Comparison of ENCODE assay signal across 8 mouse cellular contexts in the genomic region with DNA sequence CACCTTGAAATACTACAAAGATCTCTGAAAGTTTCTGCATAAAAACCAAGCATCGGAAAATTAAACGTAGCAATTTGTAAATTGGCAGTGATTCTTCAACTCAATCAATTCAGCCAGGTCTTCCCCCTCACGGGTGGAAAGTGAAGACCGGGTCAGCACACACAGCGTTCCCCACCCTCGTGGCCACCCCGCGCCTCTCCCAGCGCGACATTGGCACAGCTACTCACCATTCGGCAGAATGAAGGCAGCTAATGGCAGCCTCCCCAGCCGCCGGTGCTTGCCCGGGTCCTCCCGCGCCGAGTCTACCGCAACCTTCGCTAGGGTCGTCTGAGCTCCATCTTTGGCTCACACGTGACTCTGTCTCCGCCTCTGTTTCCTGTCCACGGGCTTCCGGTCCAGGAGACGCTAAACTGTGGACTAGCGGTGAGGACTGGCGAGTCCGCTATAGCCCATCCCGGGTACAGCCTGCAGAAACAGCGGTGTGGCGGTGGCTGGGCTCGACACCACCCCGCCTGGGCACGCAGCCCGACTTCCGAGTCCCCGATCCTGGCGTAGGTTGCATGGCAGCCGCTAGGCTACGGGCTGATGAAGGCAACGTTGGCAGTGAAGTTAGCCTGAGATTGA. TPM values are rescaled to one million over a fixed set of nuclear protein-coding genes. Genes with fewer than 3 reads are reported as not detected.
DNase-seq lines count a peak whose midpoint lies in the region; ATAC-seq and TF ChIP-seq lines count a peak whose summit lies in the region.

TSS of gene Tmem126a (minus strand) at position 385 of the 624 bp plus-strand sequence.

- H3K27ac ChIP-seq in MEL (ENCODE audit: control insufficient read depth, low read depth, low read length): peak within 1 kb of the TSS; percentile 58
- H3K27ac ChIP-seq in forebrain, embryonic 16.5 days (ENCODE audit: low read length): peak within 1 kb of the TSS; percentile 83
- H3K27ac ChIP-seq in liver, postnatal 0 days (ENCODE audit: low read depth): peak within 1 kb of the TSS; percentile 86
- peak within 1 kb of the TSS; percentile 85 for H3K27ac ChIP-seq in neural tube, embryonic 14.5 days (ENCODE audit: low read depth, low read length)

- H3K36me3 ChIP-seq in MEL (ENCODE audit: control insufficient read depth in 1 of 2, insufficient read depth in 2 of 2, low read length in 2 of 2): peaks cover 0 to 18% of the 10 kb centered on the region in 2 experiments; a peak in 3 of 4 replicates
- peaks cover 4% of the 10 kb centered on the region; the same call in 1 of the 2 replicates for H3K36me3 ChIP-seq in forebrain, embryonic 16.5 days (ENCODE audit: control insufficient read depth, insufficient read depth)
- H3K36me3 ChIP-seq in liver, postnatal 0 days (replicated peaks; ENCODE audit: insufficient read depth, low read length): peaks cover 21% of the 10 kb centered on the region
- H3K36me3 ChIP-seq in neural tube, embryonic 14.5 days (ENCODE audit: control insufficient read depth, insufficient read depth, low read length): peaks cover 12% of the 10 kb centered on the region; the same call in 1 of the 2 replicates

- ATAC-seq in forebrain, embryonic 16.5 days: peak; percentile 98
- peak; percentile 97 for ATAC-seq in liver, postnatal 0 days
- peak; percentile 99 for ATAC-seq in neural tube, embryonic 14.5 days (ENCODE audit: low read depth)

- H3K79me2 ChIP-seq in MEL (ENCODE audit: control insufficient read depth, insufficient read depth, low read length, poor library complexity): peaks cover 3% of the 10 kb centered on the region; the same call in 1 of the 2 replicates

- no peak for TF ChIP-seq EP300 in MEL (IDR thresholded peaks at IDR 0.05; ENCODE audit: low read depth in 1 of 2, low read length in 2 of 2)
- no peak for TF ChIP-seq EP300 in liver, postnatal 0 days (IDR thresholded peaks at IDR 0.05; ENCODE audit: low read depth)

- WGBS in forebrain, embryonic 16.5 days: under 1% methylated on average over 41 of the region's 41 CpGs
- WGBS in liver, postnatal 0 days (ENCODE audit: insufficient replicate concordance): 1% methylated on average over 41 of the region's 41 CpGs
- WGBS in neural tube, embryonic 14.5 days: 0% methylated on average over 41 of the region's 41 CpGs

- intact Hi-C loops in heart, postnatal 25 days (cut with DNase I): loop anchor here (2.0 kb wide), 1 partner anchor 20 kb away; the partner anchor contains the start of genes Dlg2 and Tmem126b

- peaks cover 2 to 3% of the 10 kb centered on the region in 2 experiments; a peak in 3 of 4 replicates for H3K4me1 ChIP-seq in MEL (ENCODE audit: control insufficient read depth in 1 of 2, insufficient read depth in 2 of 2, low read length in 2 of 2)
- H3K4me1 ChIP-seq in forebrain, embryonic 16.5 days (replicated peaks; ENCODE audit: control insufficient read depth, insufficient read depth, low read length): peaks cover 13% of the 10 kb centered on the region
- H3K4me1 ChIP-seq in liver, postnatal 0 days (ENCODE audit: insufficient read depth): peaks cover 15% of the 10 kb centered on the region
- peaks cover 9% of the 10 kb centered on the region; the same call in 1 of the 2 replicates for H3K4me1 ChIP-seq in neural tube, embryonic 14.5 days (ENCODE audit: control insufficient read depth, insufficient read depth, low read length)

- no peak for TF ChIP-seq CTCF in MEL (IDR thresholded peaks at IDR 0.05 in 2 of 3, conservative IDR thresholded peaks at IDR 0.05 in 1 of 3; ENCODE audit: control insufficient read depth in 1 of 3, insufficient read depth in 1 of 3, low read depth in 2 of 3, low read length in 3 of 3, poor library complexity in 1 of 3, severe bottlenecking in 1 of 3)
- TF ChIP-seq CTCF in liver, postnatal 0 days (IDR thresholded peaks at IDR 0.05; ENCODE audit: low read depth): peak; percentile 43; the same call in 1 of the 2 replicates

- no peaks in the 10 kb centered on the region for H3K27me3 ChIP-seq in MEL (ENCODE audit: control insufficient read depth in 1 of 2, insufficient read depth in 2 of 2, low read length in 2 of 2)
- no peaks in the 10 kb centered on the region for H3K27me3 ChIP-seq in forebrain, embryonic 16.5 days (replicated peaks; ENCODE audit: control insufficient read depth, insufficient read depth, low read length)
- H3K27me3 ChIP-seq in liver, postnatal 0 days (ENCODE audit: insufficient read depth, low read length): no peaks in the 10 kb centered on the region
- H3K27me3 ChIP-seq in neural tube, embryonic 14.5 days (ENCODE audit: control insufficient read depth, insufficient read depth, low read length): no peaks in the 10 kb centered on the region

- DNase-seq in MEL (ENCODE audit: low read depth, low spot score): peak; percentile 90
- peak; percentile 86 to 88 for DNase-seq in cerebellum, adult 18-20 months
- peak; percentile 77 for DNase-seq in heart, postnatal 25 days (ENCODE audit: low spot score)
- peak; percentile 83 for DNase-seq in layer of hippocampus, adult 11-12 months (ENCODE audit: low spot score)
- DNase-seq in liver, postnatal 0 days: peak; percentile 87
- peak; percentile 85 for DNase-seq in testis, postnatal 10 days (ENCODE audit: low spot score)

- H3K9me3 ChIP-seq in MEL (replicated peaks; ENCODE audit: insufficient read depth, low read length): no peaks in the 10 kb centered on the region
- no peaks in the 10 kb centered on the region for H3K9me3 ChIP-seq in forebrain, embryonic 16.5 days (ENCODE audit: control insufficient read depth, low read length)
- no peaks in the 10 kb centered on the region for H3K9me3 ChIP-seq in liver, postnatal 0 days (ENCODE audit: low read length)
- H3K9me3 ChIP-seq in neural tube, embryonic 14.5 days (ENCODE audit: control insufficient read depth, low read length): no peaks in the 10 kb centered on the region

- peak within 1 kb of the TSS; percentile 62 to 78 for H3K4me3 ChIP-seq in MEL (ENCODE audit: control insufficient read depth in 1 of 2, insufficient read depth in 1 of 2, low read depth in 2 of 2, low read length in 2 of 2)
- peak within 1 kb of the TSS; percentile 88 for H3K4me3 ChIP-seq in forebrain, embryonic 16.5 days (replicated peaks; ENCODE audit: low read length)
- H3K4me3 ChIP-seq in liver, postnatal 0 days (ENCODE audit: low read depth, low read length): peak within 1 kb of the TSS; percentile 73
- peak within 1 kb of the TSS; percentile 67 for H3K4me3 ChIP-seq in neural tube, embryonic 14.5 days (ENCODE audit: low read depth, low read length)

- peak; percentile 74 to 83 for TF ChIP-seq POLR2A in MEL (IDR thresholded peaks at IDR 0.05; ENCODE audit: control insufficient read depth in 1 of 2, insufficient read depth in 1 of 2, low read depth in 1 of 2, low read length in 2 of 2, poor library complexity in 1 of 2)

- H3K9ac ChIP-seq in MEL (ENCODE audit: control insufficient read depth, low read depth, low read length, poor library complexity, severe bottlenecking): peak within 1 kb of the TSS; percentile 79
- H3K9ac ChIP-seq in forebrain, embryonic 16.5 days (replicated peaks; ENCODE audit: low read depth, low read length): peak within 1 kb of the TSS; percentile 72
- peak within 1 kb of the TSS; percentile 74 for H3K9ac ChIP-seq in liver, postnatal 0 days (replicated peaks)
- H3K9ac ChIP-seq in neural tube, embryonic 14.5 days (replicated peaks; ENCODE audit: low read depth, low read length): peak within 1 kb of the TSS; percentile 67

- no peak for TF ChIP-seq RAD21 in MEL (IDR thresholded peaks at IDR 0.05; ENCODE audit: low read depth, low read length)

- H3K4me2 ChIP-seq in forebrain, embryonic 16.5 days (ENCODE audit: low read length): peak within 1 kb of the TSS; percentile 52
- peak within 1 kb of the TSS; percentile 90 for H3K4me2 ChIP-seq in liver, postnatal 0 days (ENCODE audit: low read depth, low read length)
- peak within 1 kb of the TSS; percentile 72 for H3K4me2 ChIP-seq in neural tube, embryonic 14.5 days (ENCODE audit: low read depth, low read length)

TF ChIP-seq in MEL, 35 proteins besides CTCF, POLR2A, EP300 and RAD21 (continues in another document):
- TF ChIP-seq HCFC1 (IDR thresholded peaks at IDR 0.05; ENCODE audit: low read depth, low read length): peak; percentile 73
- TF ChIP-seq CHD1 (IDR thresholded peaks at IDR 0.05; ENCODE audit: low read depth, low read length): 0 out of 2 replicates have a peak, but pooled peaks have one; percentile 32
- TF ChIP-seq USF2 (IDR thresholded peaks at IDR 0.05; ENCODE audit: borderline replicate concordance in 1 of 2, insufficient read depth in 1 of 2, low read depth in 1 of 2, low read length in 2 of 2): peak; percentile 11 to 60; a peak in 2 of 4 replicates
- no peak for TF ChIP-seq GATA1 (IDR thresholded peaks at IDR 0.05; ENCODE audit: low read depth, low read length)
- peak; percentile 93 for TF ChIP-seq POLR2AphosphoS2 (IDR thresholded peaks at IDR 0.05; ENCODE audit: low read length)
- TF ChIP-seq USF1 (IDR thresholded peaks at IDR 0.05; ENCODE audit: low read depth, low read length): peak; percentile 93
- no peak; the same call in 1 of the 2 replicates for TF ChIP-seq MAFK (IDR thresholded peaks at IDR 0.05; ENCODE audit: borderline replicate concordance, low read depth, low read length)
- TF ChIP-seq RCOR1 (IDR thresholded peaks at IDR 0.05; ENCODE audit: low read depth, low read length): 0 out of 2 replicates have a peak, but pooled peaks have one; percentile 14
- no peak for TF ChIP-seq MYC (IDR thresholded peaks at IDR 0.05; ENCODE audit: low read depth, low read length)
- peak; percentile 72 for TF ChIP-seq MXI1 (IDR thresholded peaks at IDR 0.05; ENCODE audit: low read depth, low read length)
- TF ChIP-seq ZKSCAN1 (IDR thresholded peaks at IDR 0.05; ENCODE audit: low read depth, low read length): peak; percentile 55
- peak; percentile 35 for TF ChIP-seq SIN3A (IDR thresholded peaks at IDR 0.05; ENCODE audit: low read length)
- no peak for TF ChIP-seq POLR2AphosphoS5 (IDR thresholded peaks at IDR 0.05; ENCODE audit: borderline replicate concordance, low read depth, low read length)
- TF ChIP-seq ELF1 (IDR thresholded peaks at IDR 0.05; ENCODE audit: low read depth, low read length): peak; percentile 63; the same call in 1 of the 2 replicates
- peak; percentile 39; the same call in 1 of the 2 replicates for TF ChIP-seq TCF12 (IDR thresholded peaks at IDR 0.05; ENCODE audit: low read depth, low read length)
- TF ChIP-seq ETS1 (IDR thresholded peaks at IDR 0.05; ENCODE audit: low read depth, low read length): peak; percentile 39; the same call in 1 of the 2 replicates
- peak; percentile 84 for TF ChIP-seq ZMIZ1 (IDR thresholded peaks at IDR 0.05; ENCODE audit: low read depth, low read length)

RNA-seq across cellular contexts. Expression of gene Tmem126a, which starts in this region (rescaled TPM):
- 10.3 and 14.3 TPM in 2 replicates for total RNA-seq in MEL (2012; rRNA removed)
- 10 to 100 TPM in 1 of 2 experiments, not detected in 1; 11.9 TPM for polyA plus RNA-seq in MEL (2012; ENCODE audit: insufficient read depth in 1 of 2, insufficient read length in 2 of 2, low read depth in 1 of 2, low replicate concordance in 2 of 2, missing spikeins in 1 of 2)
- polyA plus RNA-seq in forebrain, embryonic 16.5 days (2015; fragmentation: Nextera tagmentation; extraction: Ambion mirVana): 109 and 112 TPM in 2 replicates
- total RNA-seq in heart, postnatal 25 days (2021): 100 to 1,000 TPM; 128 TPM
- polyA plus RNA-seq in liver, postnatal 0 days (2015; fragmentation: Nextera tagmentation; extraction: Ambion mirVana): 59.9 and 67.3 TPM in 2 replicates
- 139 and 153 TPM in 2 replicates for polyA plus RNA-seq in neural tube, embryonic 14.5 days (2014; fragmentation: Nextera tagmentation; extraction: Ambion mirVana)

Comparison
In these comparisons a context has a peak if more than half of its experiments do, and no peak if none do; other contexts are left out.
1. Peak in every context shown above with its lines: DNase-seq, ATAC-seq, H3K4me3 ChIP-seq and H3K27ac ChIP-seq.